Mouse (Mus musculus) megakaryocyte, embryonic 14.5 days (primary cell): ENCODE results near the gene Klhl13. TPM values are rescaled to one million over a fixed set of nuclear protein-coding genes. Genes with fewer than 3 reads are reported as not detected.
A peak's percentile ranks its signal among the peaks of the same experiment; 100 is the strongest.

Source experiments
- H3K27me3 ChIP-seq: replicated peaks from 2 replicates; pipeline ENCODE3; 2012; ENCODE audit warnings: inconsistent platforms
- H3K36me3 ChIP-seq: replicated peaks from 2 replicates; pipeline ENCODE3; 2012; ENCODE audit warnings: low read length, inconsistent platforms, mixed read lengths
- H3K4me1 ChIP-seq: 2 replicates; pipeline ENCODE4 v1.6.1; 2012; ENCODE audit warnings: inconsistent platforms
- H3K4me3 ChIP-seq: replicated peaks from 2 replicates; pipeline ENCODE3; 2012; ENCODE audit warnings: moderate library complexity, mild to moderate bottlenecking, inconsistent platforms
- H3K9me3 ChIP-seq: 2 replicates; pipeline ENCODE4 v1.6.1; 2012; ENCODE audit warnings: inconsistent platforms
- FLI1 ChIP-seq: IDR thresholded peaks from 2 replicates; pipeline ENCODE4 v1.6.1; 2012; ENCODE audit warnings: low read length, inconsistent platforms, mixed read lengths
- GATA1 ChIP-seq: IDR thresholded peaks from 3 replicates; pipeline ENCODE4 v1.6.1; 2012; ENCODE audit warnings: mixed read lengths, low read length, inconsistent platforms, borderline replicate concordance
- polyA plus RNA-seq: library from polyadenylated mRNA; stranded (reverse); fragments of >175 nt; gene quantifications from 2 replicates; pipeline ENCODE4 v1.2.3, GENCODE M21; 2012; ENCODE audit warnings: low replicate concordance; ENCODE audit not compliant: insufficient read depth

Gene Klhl13
- not detected in 2 replicates for polyA plus RNA-seq

DNA sequence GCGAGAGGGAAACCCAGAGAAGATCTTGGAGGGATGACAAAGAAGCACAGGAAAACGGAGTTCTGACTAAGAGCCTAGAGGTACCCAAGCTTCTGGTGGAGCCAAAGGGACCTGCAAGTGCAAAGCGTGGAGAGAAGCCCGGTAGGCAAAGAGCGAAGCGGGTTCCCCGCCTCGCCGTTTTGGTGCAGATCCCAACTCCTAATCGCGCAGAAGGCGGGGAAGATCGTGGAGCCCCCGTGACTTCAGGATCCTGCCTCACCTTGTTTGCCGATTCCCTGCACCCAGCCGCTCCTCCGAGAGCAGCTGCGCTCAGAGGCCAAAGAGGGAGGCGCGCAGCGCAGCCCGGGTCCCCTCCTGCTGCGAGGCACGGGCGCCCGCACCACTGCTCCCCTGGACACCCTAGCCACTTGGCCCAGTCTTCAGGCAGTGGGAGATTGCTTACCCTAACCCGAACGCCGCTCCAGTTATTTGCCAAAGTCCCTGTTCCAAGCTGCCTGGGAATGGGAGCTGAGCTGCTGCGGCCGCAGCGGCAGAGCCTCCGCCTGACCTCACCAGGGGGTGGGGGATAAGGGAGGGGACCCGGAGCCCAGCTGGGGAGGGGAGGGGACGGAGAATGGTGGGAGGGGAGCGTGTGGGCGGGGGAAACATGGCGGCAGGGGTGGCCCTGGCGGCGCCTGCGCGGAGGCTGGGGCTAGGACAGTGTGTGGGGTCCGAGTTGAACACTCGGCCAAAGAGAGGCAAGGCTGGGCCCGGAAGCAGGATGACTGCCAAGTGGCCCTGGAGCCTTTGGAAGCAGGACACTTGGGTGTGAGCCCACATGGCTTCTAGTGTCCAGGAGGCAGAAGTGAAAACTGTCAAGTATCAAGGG, at the start of gene Klhl13:
Klhl13 (minus strand) TSS at position 569 of the 868 bp plus-strand sequence.
- H3K9me3 ChIP-seq, result 0 out of 2 replicates have a peak, but pooled peaks cover 3% of the 10 kb centered on the region

DNA sequence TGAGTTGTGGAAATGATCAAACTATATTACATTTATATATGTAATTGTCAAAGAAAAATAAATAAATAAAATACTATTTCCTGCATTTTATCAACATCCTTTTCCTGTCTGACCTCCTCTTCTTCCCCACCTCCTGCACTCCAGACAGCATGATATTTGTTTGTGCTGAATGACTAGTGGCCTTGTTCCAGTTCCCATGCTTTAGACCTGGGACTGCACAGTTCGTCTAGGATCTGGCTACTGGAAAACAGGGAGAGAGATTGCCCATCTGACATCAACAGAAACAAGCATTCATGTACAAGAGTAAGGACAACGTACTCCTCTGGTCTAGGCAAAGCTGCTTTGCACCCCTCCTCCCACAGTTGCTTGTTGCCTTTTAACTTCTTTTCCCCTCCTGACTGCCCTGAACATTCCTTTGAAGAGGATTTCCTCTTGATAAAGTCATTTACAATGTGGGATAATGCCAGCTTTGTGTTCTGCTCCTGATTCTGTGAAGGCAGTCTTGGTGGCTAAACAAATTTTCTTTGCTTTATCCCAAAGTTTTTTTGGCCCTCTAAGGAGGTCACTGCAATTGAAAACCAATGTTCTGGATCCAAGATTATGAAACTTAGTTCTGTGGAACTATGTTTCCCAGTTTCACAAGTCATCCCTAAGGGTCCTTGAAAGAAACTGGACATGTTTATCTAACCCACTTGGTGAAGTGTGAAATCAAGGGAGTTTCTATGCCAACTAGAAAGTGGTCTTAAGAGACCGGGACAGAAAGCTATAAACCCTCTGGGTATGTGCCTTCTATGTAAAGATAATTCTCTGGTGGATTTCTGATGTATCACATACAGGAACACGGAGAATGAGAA, 44.6 kb upstream of the Klhl13 start:
- H3K4me1 ChIP-seq, result no peaks in the 10 kb centered on the region
- H3K36me3 ChIP-seq, result no peaks in the 10 kb centered on the region
- TF ChIP-seq GATA1, result no peak

More for the DNA sequence above, at the start of gene Klhl13:
- Histone ChIP-seq H3K36me3 (no peaks in the 10 kb centered on the region), H3K27me3 (peaks cover 10% of the 10 kb centered on the region), H3K4me3 (peak within 1 kb of the TSS; percentile 78), H3K4me1 (no peaks in the 10 kb centered on the region)
- no peak for TF ChIP-seq FLI1
- no peak for TF ChIP-seq GATA1

DNA sequence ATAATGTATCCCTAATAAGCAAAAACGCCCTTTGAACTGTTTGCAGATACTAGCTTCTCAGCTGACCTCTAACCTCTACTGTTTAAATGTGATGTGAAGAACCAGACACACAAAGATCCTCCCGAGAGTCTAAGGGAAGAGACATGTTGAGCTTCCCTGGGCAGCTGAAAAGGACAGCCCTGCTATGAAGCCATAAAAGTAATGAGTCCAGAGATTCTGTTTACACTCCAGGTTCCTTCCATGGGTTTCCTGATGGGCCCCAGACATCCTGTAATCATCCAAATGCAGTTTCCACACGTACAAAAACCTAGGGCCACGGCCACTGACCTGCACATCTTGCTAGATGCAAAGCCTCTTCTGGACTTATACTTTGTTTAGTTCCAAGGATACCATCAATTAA, 23.8 kb upstream of the Klhl13 start:
- Histone ChIP-seq H3K9me3 (no peaks in the 10 kb centered on the region), H3K36me3 (no peaks in the 10 kb centered on the region), H3K4me3 (no peak overlapping the region), H3K27me3 (no peaks in the 10 kb centered on the region), H3K4me1 (no peaks in the 10 kb centered on the region)
- TF ChIP-seq FLI1 (no peak), GATA1 (no peak)

More for the DNA sequence above, 44.6 kb upstream of the Klhl13 start:
- Histone ChIP-seq H3K4me3 (no peak overlapping the region), H3K27me3 (no peaks in the 10 kb centered on the region), H3K9me3 (no peaks in the 10 kb centered on the region)

DNA sequence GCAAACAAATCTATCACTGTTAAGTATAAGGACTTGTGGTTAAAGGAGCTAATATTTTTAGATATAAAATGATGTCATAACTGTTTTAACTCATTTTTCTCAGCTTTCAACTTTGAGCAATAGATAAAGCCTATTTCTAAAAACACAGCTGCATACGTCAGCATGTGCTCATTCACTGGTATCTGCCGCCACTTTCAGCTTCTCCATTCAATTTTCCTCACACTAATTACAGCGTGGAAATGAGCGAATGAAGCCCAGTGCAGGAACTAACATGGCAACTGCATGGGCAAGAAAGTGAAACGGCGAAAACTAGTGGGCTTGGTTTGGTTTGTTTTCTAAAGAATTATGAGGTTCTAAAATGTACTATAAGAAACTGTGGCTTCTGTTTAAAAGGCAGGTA, 1.4 kb downstream of the Klhl13 start:
- H3K27me3 ChIP-seq, result peaks cover 10% of the 10 kb centered on the region
- H3K9me3 ChIP-seq, result 0 out of 2 replicates have a peak, but pooled peaks cover 3% of the 10 kb centered on the region
- no peaks in the 10 kb centered on the region for H3K36me3 ChIP-seq
- TF ChIP-seq GATA1 (no peak), FLI1 (no peak)
- H3K4me1 ChIP-seq, result no peaks in the 10 kb centered on the region
- H3K4me3 ChIP-seq, result no peak overlapping the region

DNA sequence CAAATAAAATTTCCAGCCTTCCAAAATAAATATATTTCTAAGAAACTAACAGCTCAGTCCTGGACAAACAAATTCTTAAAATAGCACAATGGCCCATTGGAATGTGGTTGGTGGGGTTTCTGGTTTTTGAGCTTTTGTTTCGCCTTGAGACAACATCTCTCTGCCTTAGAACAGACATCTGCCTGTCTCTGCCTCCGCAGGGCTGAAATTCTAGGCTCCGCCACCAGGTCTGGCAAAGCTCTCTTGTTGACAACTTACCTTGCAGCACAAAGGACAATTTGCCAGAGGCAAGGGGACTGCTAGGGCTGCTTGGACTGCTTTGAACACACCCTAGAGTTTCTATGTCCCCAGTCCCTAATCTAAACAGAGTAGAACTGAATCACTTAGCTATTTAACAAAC, 4.4 kb downstream of the Klhl13 start:
- H3K27me3 ChIP-seq, result peaks cover 10% of the 10 kb centered on the region
- H3K4me3 ChIP-seq, result no peak overlapping the region

DNA sequence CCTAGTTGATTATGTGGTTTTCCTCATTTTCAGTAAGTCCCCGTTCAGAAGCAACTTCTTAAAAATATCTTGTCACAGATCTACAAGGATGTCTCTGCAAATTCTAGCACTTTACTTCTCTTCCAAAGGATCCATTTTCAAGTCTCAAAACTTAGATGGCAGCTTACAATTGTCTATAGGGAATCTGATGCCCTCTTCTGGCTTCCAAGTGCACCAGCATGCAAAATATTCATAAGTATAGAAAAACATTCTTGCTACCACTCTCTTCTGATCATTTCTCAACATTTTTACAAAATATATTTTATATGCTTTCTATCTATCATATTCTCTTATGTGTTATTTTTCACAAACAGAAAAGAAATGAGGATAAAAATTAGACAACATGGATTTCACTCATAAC, 14.8 kb downstream of the Klhl13 start:
- no peak for TF ChIP-seq FLI1
- no peak for TF ChIP-seq GATA1
- H3K27me3 ChIP-seq, result no peaks in the 10 kb centered on the region
- no peaks in the 10 kb centered on the region for H3K36me3 ChIP-seq
- H3K4me1 ChIP-seq, result no peaks in the 10 kb centered on the region
- no peaks in the 10 kb centered on the region for H3K9me3 ChIP-seq
- no peak overlapping the region for H3K4me3 ChIP-seq

More for the DNA sequence above, 4.4 kb downstream of the Klhl13 start:
- Histone ChIP-seq H3K9me3 (0 out of 2 replicates have a peak, but pooled peaks cover 3% of the 10 kb centered on the region), H3K36me3 (no peaks in the 10 kb centered on the region), H3K4me1 (no peaks in the 10 kb centered on the region)
- no peak for TF ChIP-seq FLI1
- TF ChIP-seq GATA1, result no peak

DNA sequence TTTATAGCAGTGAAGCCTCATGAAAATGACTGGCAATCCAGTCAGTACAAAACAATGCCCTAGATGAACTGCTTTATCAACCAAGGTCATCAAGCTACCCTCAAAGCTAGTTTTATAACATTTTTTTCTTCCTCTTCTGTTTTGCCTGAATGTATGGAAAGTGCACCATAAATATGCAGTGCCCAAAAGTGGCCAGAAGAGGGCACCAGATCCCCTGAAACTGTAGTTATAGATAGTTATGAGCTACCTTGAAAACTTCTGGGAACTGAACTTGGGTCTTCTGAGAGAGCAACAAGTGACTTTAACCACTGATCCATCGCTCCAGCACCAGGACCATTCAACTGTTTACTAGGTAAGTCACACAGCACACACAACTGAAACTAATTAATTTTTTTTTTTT, 36.8 kb downstream of the Klhl13 start:
- H3K9me3 ChIP-seq, result no peaks in the 10 kb centered on the region

DNA sequence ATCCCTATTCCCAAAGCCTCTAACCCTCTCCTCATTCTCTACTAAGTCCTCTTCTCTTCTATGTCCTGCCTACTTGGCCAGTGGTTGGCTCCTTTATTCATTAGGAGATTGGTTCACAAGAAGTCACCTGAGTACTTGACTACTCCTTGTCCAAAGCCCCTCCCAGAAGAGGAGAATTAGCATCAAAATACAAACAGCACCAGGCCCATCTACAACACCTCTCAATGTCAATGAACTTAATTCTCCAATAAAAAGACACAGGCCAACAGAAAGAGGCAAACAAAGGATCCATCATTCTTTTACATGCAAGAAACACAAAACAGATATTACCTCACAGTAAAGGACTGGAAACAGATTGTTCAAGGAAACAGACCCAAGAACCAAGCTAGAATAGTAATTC, 46.0 kb downstream of the Klhl13 start:
- H3K4me3 ChIP-seq, result no peak overlapping the region
- H3K36me3 ChIP-seq, result no peaks in the 10 kb centered on the region
- H3K9me3 ChIP-seq, result no peaks in the 10 kb centered on the region
- TF ChIP-seq GATA1 (no peak), FLI1 (no peak)
- no peaks in the 10 kb centered on the region for H3K4me1 ChIP-seq
- H3K27me3 ChIP-seq, result no peaks in the 10 kb centered on the region

More for the DNA sequence above, 36.8 kb downstream of the Klhl13 start:
- Histone ChIP-seq H3K36me3 (no peaks in the 10 kb centered on the region), H3K4me3 (no peak overlapping the region), H3K4me1 (no peaks in the 10 kb centered on the region), H3K27me3 (no peaks in the 10 kb centered on the region)
- TF ChIP-seq FLI1, result no peak
- TF ChIP-seq GATA1, result no peak

DNA sequence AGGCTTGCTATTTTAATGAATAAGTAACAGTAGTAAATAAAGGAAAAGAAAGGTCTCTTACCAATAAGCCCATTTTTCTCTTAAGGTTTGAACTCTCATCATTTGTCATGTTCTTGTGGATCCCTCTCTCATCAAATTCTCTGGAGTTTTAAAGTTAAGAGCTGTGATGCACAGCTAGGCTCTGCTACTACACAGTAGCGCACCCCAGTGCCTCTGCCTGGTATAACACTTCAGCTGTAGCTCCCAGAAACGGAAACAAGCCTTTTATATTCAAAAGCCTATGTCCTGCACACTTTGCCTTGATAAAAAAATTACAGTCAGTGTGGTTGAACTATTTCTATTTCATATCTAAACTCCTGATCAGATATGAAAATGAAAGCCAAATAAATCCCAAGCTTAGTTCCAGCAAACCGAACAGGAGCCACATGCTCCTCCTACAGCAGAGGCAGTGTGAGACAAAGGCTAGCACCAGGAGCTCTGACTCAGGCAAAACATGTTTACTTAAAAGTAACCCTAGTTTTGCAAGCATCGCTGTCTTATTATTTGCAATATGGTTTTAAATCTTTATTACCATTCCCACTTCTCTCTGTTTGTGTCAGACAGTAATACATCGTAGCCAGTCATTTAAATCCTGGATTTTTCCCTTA, 68.8 kb downstream of the Klhl13 start:
- H3K27me3 ChIP-seq, result no peaks in the 10 kb centered on the region
- no peaks in the 10 kb centered on the region for H3K4me1 ChIP-seq
- no peak overlapping the region for H3K4me3 ChIP-seq
- no peaks in the 10 kb centered on the region for H3K9me3 ChIP-seq
- TF ChIP-seq FLI1 (no peak), GATA1 (no peak)
- no peaks in the 10 kb centered on the region for H3K36me3 ChIP-seq
